Mouse (Mus musculus) thymus, postnatal 14 days (tissue): ENCODE results near the gene Il13ra1.

Source experiments
- DNase-seq: peaks from one replicate; pipeline ENCODE4 v3.0.0; 2021

The Il13ra1 gene

DNA sequence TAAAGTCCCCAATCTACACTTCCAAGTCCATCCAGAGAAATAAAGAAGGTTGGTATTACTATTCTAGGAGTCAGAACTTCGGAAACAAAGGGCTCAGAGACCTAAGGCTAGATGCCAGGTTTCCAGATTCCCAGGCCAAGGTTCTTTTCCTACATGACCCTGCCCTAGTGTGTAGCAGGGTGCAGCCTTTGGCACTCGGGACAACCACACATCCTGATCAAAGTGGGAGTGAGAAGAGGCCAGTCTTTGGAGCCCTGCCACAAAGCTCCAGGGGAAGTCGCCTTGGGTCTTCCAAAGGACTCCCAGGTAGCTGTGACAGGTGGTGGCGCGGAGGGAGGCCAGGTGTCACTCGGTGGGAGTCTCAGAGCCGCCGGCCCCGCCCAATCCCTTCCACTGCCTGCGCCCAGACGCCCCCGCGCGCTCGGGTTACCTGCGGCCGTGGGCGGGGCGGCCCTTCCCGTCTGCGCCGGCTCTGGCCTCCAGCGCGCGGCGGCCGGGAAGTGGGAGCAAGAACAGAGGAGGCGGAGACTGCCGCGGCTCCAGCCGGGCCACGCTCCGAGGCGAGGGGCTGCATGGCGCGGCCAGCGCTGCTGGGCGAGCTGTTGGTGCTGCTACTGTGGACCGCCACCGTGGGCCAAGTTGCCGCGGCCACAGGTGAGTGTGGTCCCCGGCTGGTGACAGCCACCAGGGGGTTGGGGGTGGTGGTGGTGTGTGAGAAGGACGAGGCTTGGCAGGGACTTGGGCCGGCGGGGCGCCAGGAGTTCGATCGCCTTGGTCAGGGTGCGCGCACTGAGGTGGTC lies at the start of gene Il13ra1:
Gene Il13ra1, plus strand, starts transcription at position 489 of the 800 bp plus-strand sequence.
- DNase-seq: peak; percentile 21

GRCm38 (mm10) chrX:36073997-36074396 lies 37.9 kb upstream of the Il13ra1 start:
- no peak for DNase-seq

DNA sequence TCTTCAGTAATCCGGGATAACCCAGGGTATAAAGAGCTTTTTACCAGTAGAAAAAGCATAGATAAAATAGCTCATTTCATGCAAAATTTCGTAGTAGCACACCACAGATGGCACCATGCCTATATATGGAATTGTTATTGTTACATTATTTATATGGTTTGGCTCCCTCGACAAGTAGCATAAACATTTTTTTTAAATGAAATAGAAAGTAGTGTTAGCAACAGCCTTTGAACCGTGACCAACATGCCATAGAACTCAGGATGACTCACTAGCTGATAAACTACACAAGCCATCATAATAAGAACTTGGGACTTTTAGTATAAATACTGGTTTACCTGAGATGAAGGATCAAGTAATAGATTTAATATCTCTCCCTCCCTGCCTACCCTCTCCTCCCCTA lies 34.7 kb upstream of the Il13ra1 start:
- DNase-seq: no peak

GRCm38 (mm10) chrX:36082917-36083316 lies 29.0 kb upstream of the Il13ra1 start:
- no peak for DNase-seq

DNA sequence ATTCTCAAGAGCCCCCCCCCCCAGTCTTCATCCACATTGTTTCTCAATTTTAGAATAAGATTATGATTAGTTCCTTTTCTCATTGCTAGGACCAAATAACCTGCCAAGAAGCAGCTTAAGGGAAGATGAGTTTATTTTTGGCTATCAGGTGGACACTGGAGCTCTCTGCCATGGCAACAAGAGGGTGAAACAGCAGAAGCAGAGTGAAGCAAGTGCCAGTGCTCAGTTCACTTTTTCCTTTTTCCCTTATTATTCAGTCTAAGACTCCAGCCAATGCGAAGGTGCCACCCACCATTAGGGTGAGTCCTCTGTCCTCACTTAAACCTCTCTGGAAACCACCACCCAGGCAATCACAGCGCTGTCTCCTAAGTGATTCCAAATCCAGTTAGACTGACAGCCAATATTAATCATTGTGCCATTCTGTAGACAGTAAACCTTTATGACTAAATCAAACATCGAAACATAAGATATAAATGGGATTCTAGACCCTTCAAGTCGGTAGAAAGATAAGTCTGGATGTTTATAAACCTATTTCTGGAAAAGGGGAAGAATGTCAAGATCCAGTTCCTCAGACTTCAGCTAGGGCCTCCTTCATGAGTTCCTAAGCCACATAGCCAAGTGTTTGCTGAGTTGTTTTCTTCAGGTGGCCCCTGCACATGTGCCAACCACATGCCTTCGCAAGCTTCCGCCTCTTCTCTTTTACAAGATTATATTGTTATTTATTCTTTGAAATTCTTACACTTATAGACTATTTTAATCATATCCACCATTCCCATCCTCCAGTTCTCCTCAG lies 23.2 kb upstream of the Il13ra1 start:
- no peak for DNase-seq

DNA sequence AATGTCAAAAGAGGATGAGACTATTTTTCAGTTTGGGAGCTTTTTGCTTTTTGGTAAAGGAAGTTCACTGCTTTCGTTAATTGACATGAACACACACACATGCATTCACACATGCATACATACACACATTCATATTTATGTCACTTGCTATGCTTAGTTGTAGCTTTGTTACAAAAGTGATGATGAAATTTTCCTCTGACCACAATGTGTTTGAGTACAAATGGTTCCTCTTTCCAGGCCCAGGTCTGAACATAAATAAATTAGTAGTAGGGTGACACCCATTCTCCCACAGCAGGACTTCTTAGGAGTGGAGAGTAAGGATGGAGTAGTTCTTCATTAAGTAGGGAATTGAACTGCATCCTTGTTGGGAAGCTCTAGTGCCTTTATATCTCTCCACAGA lies 11.0 kb upstream of the Il13ra1 start:
- no peak for DNase-seq

DNA sequence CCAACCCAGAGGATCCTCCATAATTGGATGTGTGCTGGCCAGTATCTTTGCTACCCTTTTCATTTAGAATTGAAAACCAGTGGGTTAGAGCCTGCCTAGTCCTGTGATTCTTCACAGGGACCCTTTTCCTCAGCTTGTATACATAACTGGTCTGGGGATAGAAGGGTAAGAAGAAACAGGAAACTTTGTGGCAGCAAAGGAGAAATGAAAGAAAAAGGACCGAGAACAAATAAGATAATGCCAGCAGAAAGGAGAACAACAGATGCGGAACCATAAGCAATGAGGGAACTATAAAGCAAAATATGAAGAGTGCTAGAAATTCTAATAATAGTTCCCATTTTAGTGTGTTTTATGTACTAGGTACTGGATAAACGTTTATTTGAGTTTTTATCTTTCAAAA lies 10.6 kb upstream of the Il13ra1 start:
- DNase-seq: no peak

- DNase-seq: no peak
Observed at GRCm38 (mm10) chrX:36108601-36109000, 3.3 kb upstream of the Il13ra1 start.

DNA sequence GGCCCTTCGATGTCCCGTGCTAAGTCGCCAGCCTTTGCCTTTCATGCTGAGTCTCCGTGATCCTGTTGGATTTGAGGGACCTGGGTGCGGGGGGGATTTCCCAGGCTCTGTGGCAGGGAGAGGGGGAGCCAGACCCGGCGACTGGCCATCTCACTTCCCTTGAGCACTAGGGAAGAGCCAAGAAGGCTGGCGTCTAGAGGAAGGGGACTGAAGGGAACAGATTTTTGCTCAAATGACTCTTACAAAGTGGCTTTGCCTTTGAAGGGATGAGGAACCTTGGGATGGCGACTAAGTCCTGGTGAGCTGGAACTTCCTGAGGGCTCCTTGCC lies 476 bp downstream of the Il13ra1 start:
- no peak for DNase-seq

DNA sequence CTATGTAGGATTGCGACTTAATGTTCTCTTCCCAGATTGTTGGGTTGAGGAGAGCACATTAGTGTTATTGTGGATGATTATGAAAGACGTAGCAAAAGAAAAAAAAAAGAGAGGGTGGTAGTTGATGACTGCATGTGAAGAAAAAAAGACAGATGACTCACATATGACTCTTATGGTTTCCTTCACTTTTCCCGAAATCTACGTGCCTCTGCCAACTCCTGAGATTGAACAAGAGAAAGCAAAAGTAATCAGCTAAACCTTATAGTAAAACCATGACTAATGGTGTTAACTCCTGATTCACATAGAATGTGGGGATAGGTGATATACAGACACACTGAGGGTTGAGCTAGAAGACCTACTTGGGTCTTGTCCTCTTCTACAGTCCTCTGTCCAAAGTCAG lies 3.3 kb downstream of the Il13ra1 start:
- DNase-seq: no peak

- DNase-seq: no peak
Observed at GRCm38 (mm10) chrX:36129037-36129770, 17.3 kb downstream of the Il13ra1 start.

DNA sequence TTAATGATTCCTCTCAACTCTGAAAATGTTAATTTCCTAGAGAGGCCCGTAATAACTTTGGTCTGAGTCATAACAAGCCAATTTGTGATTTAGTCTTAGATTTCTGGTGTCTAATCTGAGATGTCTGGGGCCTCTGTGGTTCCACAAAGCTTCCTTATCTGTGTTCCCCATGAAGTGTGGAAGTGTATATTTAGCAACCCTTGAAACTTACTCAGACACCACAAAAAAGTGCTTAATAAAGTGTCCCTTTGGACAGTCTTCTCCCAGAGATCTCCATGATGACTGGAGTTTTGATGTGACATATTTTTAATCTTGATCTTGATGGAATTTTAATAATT lies 17.8 kb downstream of the Il13ra1 start:
- DNase-seq: no peak

GRCm38 (mm10) chrX:36136346-36136745 lies 24.4 kb downstream of the Il13ra1 start:
- DNase-seq: no peak

DNA sequence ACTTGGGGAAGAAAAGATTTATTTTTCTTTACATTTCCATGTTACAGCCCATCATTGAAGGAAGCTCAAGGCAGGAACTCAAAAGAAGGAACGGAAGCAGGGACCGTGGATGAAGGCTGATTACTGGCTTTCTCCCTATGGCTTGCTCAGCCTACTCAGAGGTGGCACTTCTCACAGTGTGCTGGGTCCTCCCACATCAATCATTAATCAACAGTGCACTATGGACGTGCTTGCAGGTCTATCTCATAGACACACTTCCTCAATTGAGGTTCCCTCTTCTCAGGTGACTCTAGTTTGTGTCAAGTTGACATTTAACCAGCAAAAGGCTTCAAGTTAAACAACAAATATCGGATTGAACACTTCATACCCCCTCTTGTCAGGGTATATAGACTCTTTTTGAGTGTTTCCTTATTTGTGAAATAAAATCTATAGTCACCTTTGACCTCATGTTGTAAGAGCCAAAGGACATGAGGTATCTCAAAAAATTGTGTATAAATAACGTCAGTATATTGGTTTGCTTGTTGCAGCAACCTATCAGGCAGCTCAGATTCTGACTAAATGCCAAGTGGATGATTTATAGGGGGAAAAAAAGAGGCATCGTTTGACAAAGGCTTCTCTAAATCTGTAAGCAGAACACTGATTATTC lies 30.2 kb downstream of the Il13ra1 start:
- no peak for DNase-seq

GRCm38 (mm10) chrX:36146746-36147145 lies 34.8 kb downstream of the Il13ra1 start:
- no peak for DNase-seq

- DNase-seq: no peak
Observed at GRCm38 (mm10) chrX:36150100-36150499, 38.2 kb downstream of the Il13ra1 start.

- no peak for DNase-seq
Observed at GRCm38 (mm10) chrX:36156677-36157076, 44.8 kb downstream of the Il13ra1 start.

DNA sequence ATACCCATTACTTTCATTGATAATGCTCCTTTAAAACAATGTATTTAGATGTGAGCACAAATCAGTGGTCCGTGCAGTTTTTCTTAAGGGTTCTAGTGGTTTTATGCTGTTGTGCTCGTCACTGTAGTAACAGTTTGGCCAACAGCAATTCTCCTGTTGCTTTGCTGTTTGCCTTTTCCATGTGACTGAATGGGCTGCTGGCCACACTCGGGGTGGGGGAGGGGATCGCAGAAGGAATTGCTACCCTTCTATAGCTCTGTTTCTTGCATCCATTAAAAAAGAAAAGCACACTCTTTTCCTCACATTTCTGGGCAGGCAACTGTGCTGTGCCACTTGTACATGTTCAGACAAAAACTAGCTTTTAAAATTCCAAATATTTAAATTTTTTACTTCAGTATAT lies 49.7 kb downstream of the Il13ra1 start:
- no peak for DNase-seq

GRCm38 (mm10) chrX:36183625-36184024 lies 71.7 kb downstream of the Il13ra1 start:
- peak; percentile 51 for DNase-seq

- DNase-seq: no peak
Observed at GRCm38 (mm10) chrX:36186036-36186435, 74.1 kb downstream of the Il13ra1 start.

GRCm38 (mm10) chrX:36186443-36186842 lies 74.5 kb downstream of the Il13ra1 start:
- DNase-seq: no peak

DNA sequence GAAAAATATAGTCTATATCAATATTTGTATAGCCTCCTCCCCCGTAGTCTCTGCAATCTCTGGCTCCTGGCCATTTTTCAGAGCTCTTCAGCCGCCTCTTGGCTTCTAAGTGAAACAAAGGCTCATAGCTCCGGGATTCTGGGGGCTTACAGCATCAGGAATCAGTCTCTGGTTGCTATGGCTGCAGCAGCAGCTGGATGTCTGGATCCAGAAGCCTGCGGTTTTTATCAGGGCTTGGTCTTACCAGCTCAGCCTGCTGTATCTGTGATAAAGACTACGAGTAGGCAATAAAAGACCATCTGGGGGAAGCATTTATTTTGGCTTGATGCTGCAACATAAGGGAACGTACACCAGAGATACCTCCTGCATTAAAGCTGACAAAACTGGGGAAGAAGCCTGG lies 82.0 kb downstream of the Il13ra1 start:
- no peak for DNase-seq
